Mouse (Mus musculus) brown adipose tissue, adult 24 weeks (tissue): Measurements from ENCODE around the gene Nwd1. TPM values are rescaled to one million over a fixed set of nuclear protein-coding genes. Genes with fewer than 3 reads are reported as not detected.

ENCODE experiments used
- H3K27ac ChIP-seq: fragments of 200-500 bp; replicated peaks from 2 replicates; pipeline ENCODE4 v1.5.1; 2012; ENCODE audit warnings: low read depth, mild to moderate bottlenecking, low read length
- H3K4me1 ChIP-seq: fragments of 200-500 bp; 2 replicates; pipeline ENCODE4 v1.6.1; 2012; ENCODE audit warnings: low read length, mixed read lengths; ENCODE audit not compliant: control insufficient read depth, insufficient read depth, insufficient read length
- H3K4me3 ChIP-seq: fragments of 200-500 bp; 2 replicates; pipeline ENCODE4 v1.5.1; 2012; ENCODE audit warnings: low read depth, mild to moderate bottlenecking, low read length, moderate library complexity; ENCODE audit not compliant: insufficient read depth
- polyA plus RNA-seq: library from polyadenylated mRNA; stranded (reverse); fragments of >200 nt; gene quantifications from 2 replicates; pipeline ENCODE4 v1.2.4, GENCODE M21; 2012; ENCODE audit not compliant: missing spikeins, insufficient read depth, insufficient read length

Nwd1 gene
- polyA plus RNA-seq, 1 experiment = not detected

GRCm38 (mm10) chr8:72766777-72767176 is 120.3 kb downstream of the Nwd1 start:
- Histone ChIP-seq H3K4me1 (peaks cover 6% of the 10 kb centered on the region), H3K27ac (no peak overlapping the region), H3K4me3 (no peak overlapping the region)

Other genes starting within 250 kb of the Nwd1 start
- gene Eps15l1, start 225.3 kb upstream of the Nwd1 start, polyA plus RNA-seq = 18.0 and 21.1 TPM in 2 replicates
- 13.0 and 13.1 TPM in 2 replicates for gene Calr3, start 202.8 kb upstream of the Nwd1 start, polyA plus RNA-seq
- 3.1 and 4.9 TPM in 2 replicates for gene 1700030K09Rik, start 202.8 kb upstream of the Nwd1 start, polyA plus RNA-seq
- gene Cherp, start 171.5 kb upstream of the Nwd1 start, polyA plus RNA-seq = 12.8 and 17.7 TPM in 2 replicates
- gene Slc35e1, start 154.1 kb upstream of the Nwd1 start, polyA plus RNA-seq = 15.0 and 15.8 TPM in 2 replicates
- 3.3 TPM in 2 replicates for gene Med26, start 98.4 kb upstream of the Nwd1 start, polyA plus RNA-seq
- gene Smim7, start 75.6 kb upstream of the Nwd1 start, polyA plus RNA-seq = 92.7 and 120 TPM in 2 replicates
- 15.0 and 25.4 TPM in 2 replicates for gene Tmem38a, start 74.7 kb upstream of the Nwd1 start, polyA plus RNA-seq
- gene Sin3b, start 76.6 kb downstream of the Nwd1 start, polyA plus RNA-seq = 71.7 and 88.8 TPM in 2 replicates
- 0.59 and 0.88 TPM in 2 replicates for gene F2rl3, start 115.2 kb downstream of the Nwd1 start, polyA plus RNA-seq